Mouse (Mus musculus): Measurements from ENCODE around the gene Ppard.
"Not testable (repeated sequence)": the region's sequence is repeated elsewhere in the genome, so short reads cannot be mapped to it uniquely, and the experiment has no call there.

Ppard gene

GRCm38 (mm10) chr17:28321700-28322099 is 89.2 kb downstream of the Ppard start:
- DNase-seq = no peak

GRCm38 (mm10) chr17:28323786-28324185 is 91.3 kb downstream of the Ppard start:
- DNase-seq = no peak

- not testable (repeated sequence) for DNase-seq
Measured at GRCm38 (mm10) chr17:28324416-28324815, 91.9 kb downstream of the Ppard start.

GRCm38 (mm10) chr17:28325751-28326150 is 93.3 kb downstream of the Ppard start:
- DNase-seq = no peak

GRCm38 (mm10) chr17:28326951-28327350 is 94.5 kb downstream of the Ppard start:
- no peak for DNase-seq

GRCm38 (mm10) chr17:28327673-28328325 is 95.3 kb downstream of the Ppard start:
- no peak for DNase-seq

- peak; percentile 96 to 97 for DNase-seq
Measured at GRCm38 (mm10) chr17:28328366-28328928, 95.9 kb downstream of the Ppard start, which contains the start of gene Rpl10a. Gene Rpl10a (plus strand): TSS chr17:28328471.

GRCm38 (mm10) chr17:28328946-28329345 is 96.4 kb downstream of the Ppard start:
- no peak for DNase-seq

GRCm38 (mm10) chr17:28329503-28330231 is 97.2 kb downstream of the Ppard start:
- no peak for DNase-seq

- no peak for DNase-seq
Measured at GRCm38 (mm10) chr17:28330232-28330546, 97.7 kb downstream of the Ppard start.

- not testable (repeated sequence) for DNase-seq
Measured at GRCm38 (mm10) chr17:28330590-28330989, 98.1 kb downstream of the Ppard start.

- DNase-seq = no peak
Measured at GRCm38 (mm10) chr17:28331241-28332112, 99.0 kb downstream of the Ppard start.

- DNase-seq = no peak
Measured at GRCm38 (mm10) chr17:28332113-28332914, 99.8 kb downstream of the Ppard start.

GRCm38 (mm10) chr17:28332915-28333546 is 100.5 kb downstream of the Ppard start:
- DNase-seq = no peak

- DNase-seq = no peak
Measured at GRCm38 (mm10) chr17:28335267-28335666, 102.8 kb downstream of the Ppard start.

GRCm38 (mm10) chr17:28337547-28337946 is 105.0 kb downstream of the Ppard start:
- no peak for DNase-seq

- DNase-seq = no peak
Measured at GRCm38 (mm10) chr17:28340578-28340977, 108.1 kb downstream of the Ppard start.

- DNase-seq = peak; percentile 56 to 63
Measured at GRCm38 (mm10) chr17:28341091-28341490, 108.6 kb downstream of the Ppard start.

- no peak for DNase-seq
Measured at GRCm38 (mm10) chr17:28344050-28344607, 111.6 kb downstream of the Ppard start.

- DNase-seq = no peak
Measured at GRCm38 (mm10) chr17:28344670-28345069, 112.2 kb downstream of the Ppard start.

GRCm38 (mm10) chr17:28345271-28345721 is 112.8 kb downstream of the Ppard start:
- DNase-seq = no peak

Data from B cell, adult 2 months (primary cell).